Mouse (Mus musculus): ENCODE data around the gene Cdca4.

Cdca4 gene

DNA sequence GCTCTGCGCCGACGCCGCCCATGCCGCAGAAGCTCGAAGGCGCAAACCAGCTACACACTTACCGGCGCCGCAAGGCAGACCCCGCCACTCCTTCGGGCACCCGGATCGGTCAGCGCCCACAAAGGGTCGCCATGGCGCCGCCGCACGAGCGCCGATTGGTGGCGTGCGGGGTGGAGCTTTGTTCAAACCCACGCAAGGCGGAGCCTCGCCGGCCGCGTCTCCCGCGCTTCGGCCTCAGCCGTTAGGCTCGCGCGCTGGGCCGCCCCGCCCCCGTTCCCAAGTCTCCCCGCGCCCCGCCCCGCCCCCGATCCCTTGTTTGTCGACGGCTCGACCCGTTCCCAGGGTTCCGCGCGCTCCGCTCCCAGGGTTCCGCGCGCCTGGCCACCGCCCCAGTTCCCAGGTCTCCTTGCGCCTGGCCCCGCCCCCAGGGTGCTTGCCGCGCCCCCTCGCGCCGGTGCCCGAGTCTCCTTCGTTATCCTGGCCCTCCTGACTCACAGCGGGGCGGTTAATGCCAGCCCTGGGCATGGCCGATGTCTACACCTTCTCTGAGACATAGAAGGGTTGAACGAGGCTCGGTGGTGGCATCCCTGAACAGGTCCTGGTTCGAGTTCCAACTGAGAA, at the start of gene Cdca4:
Cdca4 (minus strand) TSS at position 180 of the 621 bp plus-strand sequence.
- peak; percentile 96 for DNase-seq (ENCODE audit: low read depth)

DNA sequence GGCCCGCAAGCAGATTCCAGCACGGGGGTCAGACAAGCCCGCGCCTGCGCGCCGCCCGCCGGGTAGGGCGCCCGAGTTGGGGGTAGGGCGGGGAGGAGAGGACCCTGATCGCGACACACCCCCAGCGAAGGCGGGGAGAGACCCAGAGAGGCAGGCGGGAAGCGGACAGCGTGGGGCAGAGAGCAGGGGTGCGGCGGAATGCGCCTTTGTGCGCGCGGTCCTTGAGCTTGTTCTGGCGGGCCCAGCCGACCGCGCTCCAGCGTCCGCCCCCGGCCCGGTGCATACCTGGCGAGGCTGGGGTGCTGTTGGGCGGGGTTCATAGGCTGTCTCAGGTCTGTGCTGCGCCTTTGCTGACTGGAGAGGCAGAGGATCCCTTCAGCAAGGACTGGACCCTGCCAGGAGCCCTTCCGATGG, 48.4 kb upstream of the Cdca4 start:
- no peak for DNase-seq (ENCODE audit: low read depth)

DNA sequence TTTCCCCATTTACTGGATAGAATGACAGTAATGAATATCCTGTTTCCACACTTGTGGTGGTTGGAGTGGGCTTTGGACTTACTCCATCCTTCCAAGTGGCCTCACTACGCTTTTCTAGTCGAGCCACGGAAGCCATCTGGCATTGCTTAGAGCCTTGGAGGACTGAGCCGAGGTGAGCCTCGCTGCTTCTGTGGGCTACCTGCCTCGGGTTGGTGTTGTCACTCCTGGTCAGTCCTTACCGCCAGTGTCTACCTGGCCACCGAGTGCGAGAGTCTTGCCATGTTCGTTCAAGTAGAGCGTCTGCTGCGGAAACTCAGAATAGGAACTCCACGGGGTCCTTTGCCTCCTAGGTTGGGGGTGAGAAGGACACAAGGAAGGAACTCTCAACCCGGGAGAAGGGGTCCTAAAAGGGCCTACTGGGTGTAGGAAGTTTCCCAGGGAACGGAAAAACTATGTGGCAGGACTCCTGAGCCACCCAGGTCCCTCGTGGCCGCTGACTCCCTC, 47.9 kb upstream of the Cdca4 start:
- no peak for DNase-seq (ENCODE audit: low read depth)

DNA sequence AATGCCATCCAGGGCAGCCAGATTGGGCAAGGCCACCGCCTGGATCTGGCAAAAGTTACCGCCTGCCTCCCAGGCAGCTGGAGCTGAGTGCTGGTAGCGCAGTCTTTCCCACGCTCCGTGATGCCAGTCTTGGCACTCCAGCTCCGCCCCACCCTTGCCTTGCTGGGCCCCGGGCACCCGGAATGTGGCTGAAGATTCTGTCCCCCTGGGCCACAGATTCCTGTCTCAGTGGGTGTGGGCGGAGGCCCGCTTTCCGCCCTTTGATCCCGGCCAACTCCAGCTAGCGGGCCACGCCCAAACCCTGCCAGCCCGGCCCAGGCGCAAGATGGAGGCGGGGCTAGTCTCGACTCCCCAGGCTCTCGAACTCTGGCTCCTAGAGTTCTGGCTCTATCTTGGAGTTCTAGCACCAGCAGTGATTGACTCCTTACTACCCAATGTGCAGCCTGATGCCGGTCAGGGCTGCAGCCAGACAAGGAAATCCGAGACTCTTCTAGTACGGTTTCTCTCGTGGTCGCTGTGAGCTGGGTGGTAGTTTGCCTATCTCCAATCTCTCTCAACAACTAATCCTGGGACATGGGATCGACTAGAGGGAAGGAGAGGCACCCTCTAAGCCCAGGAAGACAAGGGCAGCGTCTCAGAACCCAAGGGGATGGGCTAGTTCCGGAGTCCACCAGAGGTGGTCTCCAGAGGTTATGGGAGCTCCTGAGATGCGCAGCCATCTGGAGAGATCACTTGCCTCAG, 47.3 kb upstream of the Cdca4 start:
- no peak for DNase-seq (ENCODE audit: low read depth)

DNA sequence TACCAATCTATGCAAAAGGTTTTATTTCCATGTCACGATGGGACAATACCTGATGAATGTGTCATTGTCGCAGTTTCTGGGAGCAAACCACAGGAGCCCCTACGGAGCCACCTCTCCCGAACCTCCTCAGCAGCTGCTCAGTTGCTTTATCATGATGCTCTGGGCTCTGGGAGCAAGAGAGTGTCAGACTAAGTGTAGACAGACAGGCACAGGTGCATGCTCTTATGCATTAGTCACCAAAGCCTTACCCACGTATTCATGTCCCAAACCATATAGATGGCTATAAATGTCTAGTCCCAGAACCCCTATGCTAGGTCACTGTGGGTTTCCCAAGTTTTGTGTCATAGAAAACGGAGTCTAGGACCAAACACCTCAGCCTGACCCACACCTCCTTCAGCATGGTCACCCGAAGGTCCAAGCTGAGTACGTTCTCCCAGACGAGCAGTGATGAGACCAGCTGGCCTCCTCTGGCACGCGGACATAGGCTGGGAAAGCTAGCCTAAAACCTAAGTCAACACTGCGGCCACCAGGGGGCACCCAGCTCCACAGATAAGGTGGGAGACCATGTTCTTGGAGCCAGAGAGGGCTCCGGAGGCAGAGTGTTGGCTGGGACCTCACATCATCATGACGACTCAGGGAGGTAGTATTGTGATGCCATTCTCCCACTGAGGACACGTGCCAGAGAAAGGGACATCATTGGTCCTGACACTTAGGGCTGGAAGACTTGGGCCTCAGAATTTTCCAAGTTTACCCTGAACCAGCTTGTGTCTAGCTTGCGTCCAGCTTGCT, 46.2 kb upstream of the Cdca4 start:
- DNase-seq (ENCODE audit: low read depth), result peak; percentile 91

DNA sequence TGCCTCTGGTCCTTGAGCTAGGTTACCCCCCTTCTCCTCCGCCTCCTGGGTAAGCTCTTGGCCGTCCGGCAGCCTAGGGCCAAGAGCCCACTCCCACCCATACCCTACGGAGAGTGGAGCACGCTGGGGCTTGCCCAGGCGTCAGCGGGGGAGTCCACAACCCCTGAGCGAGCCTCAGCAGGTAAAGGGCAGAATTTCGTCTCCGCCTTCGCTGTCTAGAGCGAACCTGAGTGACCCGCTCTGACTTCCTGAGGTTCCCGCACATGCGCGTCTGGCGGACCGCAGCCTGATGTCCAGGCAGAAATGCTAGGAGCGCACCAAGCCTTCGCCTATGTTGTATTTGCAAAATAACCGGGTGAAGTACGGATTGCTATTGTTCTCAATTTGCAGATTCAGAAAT, 45.0 kb upstream of the Cdca4 start:
- DNase-seq (ENCODE audit: low read depth), result no peak

DNA sequence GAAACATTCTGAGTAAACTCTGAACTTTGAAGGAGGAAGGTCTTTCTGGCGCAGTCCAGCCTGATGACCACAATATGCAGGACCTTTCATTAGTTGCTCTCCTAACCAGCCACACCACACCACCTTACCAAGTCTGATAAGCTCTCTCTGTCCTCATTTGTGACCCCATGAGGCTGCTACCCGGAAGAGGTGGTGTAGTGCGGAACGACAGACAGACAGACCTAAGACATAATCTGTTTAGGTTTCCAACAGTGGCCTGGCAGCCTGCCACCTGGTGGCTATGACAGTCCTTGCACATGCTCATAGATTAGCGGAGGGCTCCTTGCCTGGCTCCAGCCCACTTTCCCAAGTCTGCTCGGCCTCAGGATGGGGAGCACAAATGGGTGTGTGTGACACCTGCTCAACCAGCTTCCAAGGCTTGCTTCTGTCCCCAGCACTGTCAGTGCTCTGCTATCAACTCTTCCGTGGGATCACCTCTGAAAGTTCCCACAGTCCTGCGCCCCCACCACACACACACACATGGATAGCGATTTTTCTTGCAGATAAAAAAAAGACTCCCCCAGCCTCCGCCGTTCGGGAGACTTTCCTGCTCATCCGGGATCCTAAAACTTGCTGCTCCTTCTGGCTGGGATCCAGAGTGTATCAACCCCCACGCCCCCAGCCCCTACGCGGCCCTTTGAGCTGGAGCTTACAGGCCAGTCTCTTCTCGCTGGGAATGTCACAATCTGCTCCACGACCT, 44.4 kb upstream of the Cdca4 start:
- peak; percentile 85 for DNase-seq (ENCODE audit: low read depth)

DNA sequence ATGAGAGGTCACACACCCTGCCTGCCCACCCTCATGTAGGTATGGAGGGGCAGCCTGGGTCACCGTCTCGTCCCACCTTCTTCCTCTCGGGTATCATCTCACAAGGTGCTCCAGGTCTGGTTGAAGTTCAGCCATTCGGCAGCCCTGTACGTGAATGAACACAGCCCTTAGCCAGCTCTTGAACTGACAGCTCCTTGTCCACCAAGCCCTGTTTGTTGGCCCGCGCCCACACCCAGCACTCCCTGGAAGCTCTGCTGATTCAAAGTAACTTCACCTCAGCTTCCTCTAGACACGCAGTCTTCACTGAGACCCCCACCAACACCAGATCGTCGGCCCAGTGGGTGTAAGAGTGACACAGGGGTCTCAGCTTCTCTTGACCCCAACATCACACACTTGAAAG, 43.8 kb upstream of the Cdca4 start:
- no peak for DNase-seq (ENCODE audit: low read depth)

DNA sequence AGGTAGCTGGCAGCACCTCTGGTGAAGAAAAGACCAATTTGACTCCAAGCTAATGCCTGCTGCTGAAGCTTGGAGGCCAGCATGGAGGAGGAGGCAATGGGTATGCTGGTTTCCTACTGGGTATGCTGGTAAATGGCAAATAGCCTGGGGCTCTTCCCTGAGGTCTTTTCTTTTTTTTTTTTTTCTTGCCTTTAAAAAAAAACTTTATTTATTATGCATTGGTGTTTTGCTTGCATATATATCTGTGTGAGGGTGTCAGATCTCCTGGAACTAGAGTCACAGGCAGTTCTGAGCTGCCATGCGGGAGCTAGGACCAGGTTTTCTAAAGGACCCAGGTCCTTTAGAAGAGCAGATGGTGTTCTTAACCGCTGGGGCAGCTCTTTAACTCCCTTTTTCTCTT, 42.0 kb upstream of the Cdca4 start:
- no peak for DNase-seq (ENCODE audit: low read depth)

DNA sequence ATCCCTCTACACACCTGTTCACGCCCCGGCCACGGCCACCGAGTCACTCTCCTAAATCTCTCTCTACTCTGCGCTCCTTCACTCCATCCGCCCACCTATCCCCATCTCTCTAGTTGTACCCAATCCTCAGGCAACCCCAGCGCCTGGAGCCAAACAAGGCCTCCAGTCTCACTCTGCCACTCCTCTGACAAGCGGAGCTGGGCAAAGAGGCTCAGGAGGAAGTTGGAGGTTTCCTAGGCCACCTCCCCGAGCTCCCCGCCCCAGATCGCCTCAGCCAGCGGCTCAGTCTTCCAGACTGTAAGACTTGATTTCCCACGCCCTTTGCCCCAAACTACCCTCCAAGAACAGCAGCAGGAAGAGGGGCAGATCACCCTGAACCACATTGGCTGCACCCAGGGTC, 41.6 kb upstream of the Cdca4 start:
- peak; percentile 68 for DNase-seq (ENCODE audit: low read depth)

DNA sequence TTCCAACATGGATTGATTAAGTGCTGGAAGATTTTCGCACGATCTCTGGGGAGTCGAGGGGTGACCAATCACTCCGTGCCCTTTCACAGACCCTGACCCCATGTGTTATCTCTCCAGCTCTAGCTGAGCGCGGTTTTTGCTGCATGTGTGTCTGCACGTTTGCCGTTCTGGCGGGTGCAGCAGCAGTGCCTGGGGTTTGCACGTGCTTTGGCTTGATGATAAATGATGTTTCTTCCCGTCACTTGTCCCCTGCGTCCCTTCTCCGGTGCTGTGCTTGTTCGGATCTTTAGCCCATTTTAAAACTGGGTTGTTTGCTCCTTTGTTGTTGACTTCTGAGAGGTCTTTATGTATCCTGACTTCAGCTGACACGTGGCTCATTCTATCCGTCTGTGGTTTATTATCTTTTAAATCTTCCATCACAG, 40.6 kb upstream of the Cdca4 start:
- no peak for DNase-seq (ENCODE audit: low read depth)

DNA sequence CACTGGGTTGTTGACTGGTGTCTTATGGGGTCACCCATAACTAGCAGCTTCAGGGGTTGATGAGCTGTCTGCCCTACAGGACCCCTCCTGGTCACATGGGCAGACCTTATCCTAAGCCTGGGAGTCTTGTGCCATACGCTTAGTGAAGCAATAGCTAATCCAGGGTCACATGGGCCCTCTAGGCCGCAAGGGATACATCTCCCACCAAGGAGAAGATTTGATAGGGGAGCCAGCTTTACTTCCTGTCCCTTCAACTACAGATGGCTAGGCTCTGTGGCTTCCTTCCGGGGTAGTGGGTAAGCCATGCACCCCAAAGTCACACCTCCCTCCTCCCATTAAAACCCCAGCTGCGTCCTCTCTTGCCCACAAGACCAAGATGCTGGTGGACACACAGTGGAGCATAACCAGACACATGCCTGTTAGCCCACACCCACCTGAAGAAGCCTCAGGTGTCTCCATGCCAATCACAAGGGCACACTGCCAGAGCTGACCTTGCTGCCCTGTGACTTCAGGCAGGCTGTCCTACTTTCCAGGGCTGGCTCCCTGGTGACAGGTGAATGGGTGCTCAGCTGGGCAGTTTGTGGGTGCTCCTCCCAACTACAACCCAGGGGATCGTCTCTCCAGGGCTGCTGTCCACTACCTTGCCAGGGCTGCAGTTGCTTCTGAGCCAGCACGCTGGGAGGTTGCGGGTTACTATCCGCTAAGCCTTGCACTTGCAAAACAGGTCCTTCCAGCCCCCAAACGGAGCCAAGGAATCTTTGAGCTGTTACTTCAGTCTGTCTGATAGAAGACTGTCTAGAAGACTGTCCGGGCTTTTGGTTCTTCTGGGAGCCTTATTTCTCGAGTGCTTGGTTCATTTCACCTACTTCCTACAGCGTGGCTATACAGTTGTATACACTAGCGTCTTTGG, 39.2 kb upstream of the Cdca4 start, which contains the start of gene Gpr132:
Gpr132 (minus strand) TSS at position 51 of the 910 bp plus-strand sequence.
- peak; percentile 75 for DNase-seq (ENCODE audit: low read depth)

DNA sequence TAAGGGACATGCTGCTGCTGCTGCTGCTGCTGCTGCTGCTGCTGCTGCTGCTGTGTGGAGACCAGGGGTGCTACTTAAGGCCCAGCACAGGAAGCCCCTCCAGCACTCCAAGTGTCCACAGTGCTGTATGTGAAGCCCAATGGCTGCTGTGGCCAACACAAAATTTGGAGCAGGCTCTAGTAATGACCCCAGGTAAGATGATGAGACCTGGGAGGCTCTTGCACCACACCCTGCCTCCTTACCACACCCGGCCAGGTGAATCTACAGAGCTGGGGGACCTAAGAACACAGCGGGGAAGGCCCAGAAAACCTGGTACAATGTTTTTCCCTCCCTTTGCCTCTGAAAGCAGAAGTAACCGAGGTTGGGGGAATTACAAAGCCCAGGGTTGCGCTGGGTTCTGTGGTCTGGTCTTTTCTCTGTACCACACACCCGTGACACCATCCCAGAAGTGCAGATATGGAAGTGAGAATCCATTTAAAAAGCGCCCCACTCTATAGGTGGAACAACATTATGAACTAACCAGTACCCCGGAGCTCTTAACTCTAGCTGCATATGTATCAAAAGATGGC, 38.0 kb upstream of the Cdca4 start:
- no peak for DNase-seq (ENCODE audit: low read depth)

DNA sequence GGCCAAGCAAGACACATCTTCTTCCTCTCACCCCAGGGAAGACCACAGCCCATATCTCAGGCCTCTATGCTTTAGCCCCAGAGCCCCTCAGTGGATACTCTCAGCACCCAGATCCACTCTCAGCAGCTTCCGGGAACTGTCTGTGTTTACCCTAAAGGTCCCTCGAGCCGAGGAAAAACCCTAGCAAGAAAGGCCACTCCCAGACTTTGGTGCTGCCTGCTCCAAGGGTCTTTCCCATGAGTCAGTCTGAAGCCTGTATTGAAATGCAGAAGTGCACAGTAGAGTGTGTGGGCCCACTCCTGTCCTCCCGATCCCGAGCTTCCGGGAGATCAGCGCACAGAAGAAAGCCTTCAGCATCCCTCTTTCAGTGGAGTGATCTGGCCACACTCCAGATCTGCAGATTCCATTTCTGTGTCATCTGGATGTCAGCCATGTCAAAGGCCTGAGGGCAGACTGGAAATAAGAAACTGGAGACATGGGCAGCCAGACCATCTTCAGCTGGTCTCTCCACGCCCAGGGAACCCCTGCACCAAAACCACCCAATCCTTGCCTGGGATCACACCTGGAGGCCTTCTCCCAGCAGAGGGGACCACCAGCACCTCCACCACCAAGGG, 37.4 kb upstream of the Cdca4 start:
- no peak for DNase-seq (ENCODE audit: low read depth)

DNA sequence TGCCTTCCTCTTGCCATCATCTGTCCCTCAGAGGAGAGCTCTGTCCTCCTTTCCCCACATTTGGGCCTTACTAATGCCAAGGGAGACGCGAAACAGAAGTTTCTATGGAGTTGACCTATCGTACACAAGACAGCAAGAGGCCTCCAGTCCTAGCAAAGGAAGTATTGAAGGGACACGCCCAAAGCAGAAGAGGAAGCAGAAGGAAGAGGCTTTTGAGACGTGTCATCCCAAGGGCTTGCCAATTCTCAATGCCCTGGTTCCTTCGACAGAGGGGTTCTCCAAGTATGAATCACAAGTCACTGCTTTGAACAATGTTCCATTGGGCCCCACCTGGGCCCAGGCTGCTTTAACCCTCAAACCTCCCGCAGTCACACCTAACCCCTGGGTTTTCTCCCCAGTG, 35.6 kb upstream of the Cdca4 start:
- peak; percentile 46 for DNase-seq (ENCODE audit: low read depth)

DNA sequence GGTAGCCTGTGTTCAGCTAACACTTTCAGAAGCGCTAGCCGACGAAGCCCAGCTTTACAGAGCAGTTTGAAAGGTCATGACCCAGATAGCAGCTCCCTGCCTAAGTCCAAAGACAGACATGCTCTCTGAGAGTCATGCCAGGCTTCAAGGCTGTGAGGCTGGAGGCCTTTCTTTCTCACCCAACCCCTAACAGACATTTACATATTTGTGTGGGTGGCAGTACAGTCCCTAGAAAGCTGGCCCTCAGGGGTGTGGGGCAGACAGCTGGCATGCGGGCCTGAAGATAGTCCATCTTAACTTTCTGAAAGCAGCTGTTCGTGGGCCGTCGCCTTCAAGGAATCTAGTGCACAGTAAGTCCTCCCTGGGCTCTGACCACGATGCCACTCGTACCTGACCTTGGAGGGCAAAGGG, 32.7 kb upstream of the Cdca4 start:
- no peak for DNase-seq (ENCODE audit: low read depth)

DNA sequence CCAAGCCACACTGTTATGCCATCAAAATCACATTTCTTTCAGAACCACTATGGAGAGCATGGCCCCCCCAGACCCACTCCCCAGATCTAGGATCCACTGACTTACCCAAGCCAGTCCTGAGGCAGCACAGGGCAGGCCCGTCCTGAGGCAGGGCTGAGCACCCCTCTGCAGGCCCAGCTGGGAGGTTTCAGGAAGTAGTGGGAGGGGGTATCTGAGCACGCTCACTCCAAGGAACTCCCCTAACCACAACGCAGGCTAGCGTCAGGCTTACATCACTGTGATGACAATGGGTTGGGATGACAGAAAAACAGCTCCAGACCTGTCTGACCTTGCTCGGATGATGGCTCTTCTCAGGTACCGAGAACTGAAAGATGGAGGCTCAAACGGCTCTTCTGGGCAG, 31.5 kb upstream of the Cdca4 start:
- DNase-seq (ENCODE audit: low read depth), result no peak

DNA sequence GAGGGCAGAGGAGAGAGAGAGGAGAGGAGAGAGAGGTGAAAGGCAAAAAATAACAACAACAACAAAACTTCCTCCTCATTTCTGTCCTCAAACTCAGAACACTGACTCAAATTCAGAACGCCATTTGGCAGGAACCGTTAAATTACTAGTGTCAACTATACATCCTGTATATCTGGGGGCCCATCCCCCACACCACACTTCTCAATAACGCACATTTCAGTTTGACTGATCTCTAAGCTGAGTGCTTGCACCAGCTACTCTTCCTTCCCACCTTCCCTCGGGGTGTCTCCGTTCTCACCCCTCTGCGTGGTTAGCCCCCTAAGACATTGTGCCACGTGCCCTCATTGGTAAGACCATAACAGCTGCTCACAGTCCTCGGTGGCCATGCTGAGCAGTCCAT, 30.7 kb upstream of the Cdca4 start:
- DNase-seq (ENCODE audit: low read depth), result no peak

DNA sequence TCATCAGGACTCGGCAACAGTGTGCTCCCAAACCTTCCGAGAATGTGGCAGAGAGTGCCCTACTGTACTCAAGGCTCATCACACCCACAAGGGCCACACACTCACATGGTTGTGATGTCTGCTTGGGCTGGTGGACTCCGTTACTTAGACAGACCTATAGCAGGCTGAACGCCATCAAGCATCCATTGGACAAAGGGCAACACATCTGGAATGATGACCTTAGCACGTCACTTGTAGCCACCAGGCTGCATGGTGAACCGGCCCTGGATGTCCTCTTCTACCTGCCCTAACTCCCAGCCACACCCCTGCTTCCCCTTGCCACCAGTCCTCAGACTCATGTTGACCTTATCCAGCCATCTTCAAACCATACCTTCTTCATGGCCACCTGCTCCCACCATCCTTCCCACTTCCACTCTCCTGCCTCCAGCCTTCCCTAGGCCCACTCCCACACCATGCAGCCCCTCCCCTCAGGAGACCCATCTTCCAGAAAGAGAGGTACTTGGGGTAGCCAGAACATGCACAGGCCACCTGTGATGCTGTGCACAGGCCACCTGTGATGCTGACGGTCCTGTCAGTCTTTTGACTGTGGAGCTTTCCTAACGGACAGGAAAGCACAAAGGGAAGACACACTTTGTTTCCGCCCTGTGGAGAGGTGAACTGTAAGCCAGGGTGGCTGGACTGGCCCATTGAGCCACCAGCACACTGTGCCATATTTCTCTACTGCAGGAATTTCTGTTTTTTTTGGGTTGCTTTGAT, 29.5 kb upstream of the Cdca4 start:
- DNase-seq (ENCODE audit: low read depth), result no peak

Measured in 416B (cell line).